Mouse (Mus musculus) brain, embryonic 14.5 days (tissue): ENCODE results near the gene Gria4. TPM values are rescaled to one million over a fixed set of nuclear protein-coding genes. Genes with fewer than 3 reads are reported as not detected.
A peak's percentile ranks its signal among the peaks of the same experiment; 100 is the strongest.
"Not testable (repeated sequence)": the region's sequence is repeated elsewhere in the genome, so short reads cannot be mapped to it uniquely, and the experiment has no call there.

Experiments
- DNase-seq: peaks from one replicate; pipeline ENCODE4 v3.0.0-alpha.2; 2011; ENCODE audit warnings: low read depth
- CTCF ChIP-seq: fragments of 200-500 bp; IDR thresholded peaks from 2 replicates; pipeline ENCODE4 v1.5.1; 2012; ENCODE audit warnings: inconsistent platforms, mild to moderate bottlenecking, moderate library complexity, borderline replicate concordance; ENCODE audit not compliant: insufficient read depth, insufficient read length; ENCODE audit errors: extremely low read depth
- POLR2A ChIP-seq: fragments of 200-500 bp; IDR thresholded peaks from 2 replicates; pipeline ENCODE4 v1.6.1; 2012; ENCODE audit warnings: mild to moderate bottlenecking, inconsistent platforms, borderline replicate concordance; ENCODE audit not compliant: poor library complexity, insufficient read depth, insufficient read length, severe bottlenecking; ENCODE audit errors: extremely low read depth
- polyA plus RNA-seq: library from polyadenylated mRNA; depleted of rRNA; stranded (reverse); fragments of >200 nt; gene quantifications from 2 replicates; pipeline ENCODE4 v1.2.3, GENCODE M21; 2012

The Gria4 gene
- polyA plus RNA-seq, 1 experiment: 39.9 TPM

DNA sequence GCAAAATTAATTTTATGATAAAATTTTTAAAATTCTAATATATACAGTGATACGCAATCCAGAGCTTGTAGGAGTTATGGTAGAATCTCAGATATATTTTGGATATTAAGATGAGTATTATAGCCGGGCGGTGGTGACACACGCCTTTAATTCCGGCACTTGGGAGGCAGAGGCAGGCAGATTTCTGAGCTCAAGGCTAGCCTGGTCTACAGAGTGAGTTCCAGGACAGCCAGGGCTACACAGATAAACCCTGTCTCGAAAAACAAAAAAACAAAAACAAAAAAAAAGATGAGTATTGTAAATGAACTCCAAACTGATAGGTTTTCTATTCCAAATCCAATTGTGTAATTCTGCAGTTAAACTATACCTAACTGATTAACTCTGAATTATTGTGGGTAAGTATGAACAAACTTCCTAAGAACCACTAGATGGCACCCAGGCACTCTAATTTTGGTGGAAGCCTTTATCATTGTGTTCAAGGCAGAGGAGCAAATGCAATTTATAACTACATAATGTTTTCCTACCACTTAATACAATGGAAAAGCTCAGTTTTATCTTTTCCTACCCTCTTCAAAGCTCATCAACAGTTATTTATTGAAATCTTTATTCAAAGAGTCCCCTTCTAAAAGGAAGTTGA, 259.4 kb downstream of the Gria4 start:
- TF ChIP-seq CTCF (no peak), POLR2A (no peak)
- DNase-seq: peak; percentile 88

DNA sequence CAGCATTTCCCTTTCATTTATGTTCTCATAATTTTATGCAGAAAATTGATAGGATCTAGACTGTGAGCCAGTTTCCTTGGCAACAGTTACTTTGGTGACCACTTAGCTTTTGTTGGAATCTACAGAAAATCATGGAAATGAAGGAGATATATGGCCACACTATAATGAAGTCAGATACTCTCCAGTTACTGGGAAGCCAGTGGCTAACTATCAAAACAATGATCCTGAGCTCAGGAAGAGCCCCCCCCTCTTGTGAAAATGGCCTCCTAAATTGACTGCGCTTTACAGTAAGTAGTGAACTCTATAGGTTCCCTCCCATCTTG, 281.5 kb downstream of the Gria4 start:
- peak; percentile 73 for DNase-seq
- TF ChIP-seq POLR2A (no peak), CTCF (no peak)

DNA sequence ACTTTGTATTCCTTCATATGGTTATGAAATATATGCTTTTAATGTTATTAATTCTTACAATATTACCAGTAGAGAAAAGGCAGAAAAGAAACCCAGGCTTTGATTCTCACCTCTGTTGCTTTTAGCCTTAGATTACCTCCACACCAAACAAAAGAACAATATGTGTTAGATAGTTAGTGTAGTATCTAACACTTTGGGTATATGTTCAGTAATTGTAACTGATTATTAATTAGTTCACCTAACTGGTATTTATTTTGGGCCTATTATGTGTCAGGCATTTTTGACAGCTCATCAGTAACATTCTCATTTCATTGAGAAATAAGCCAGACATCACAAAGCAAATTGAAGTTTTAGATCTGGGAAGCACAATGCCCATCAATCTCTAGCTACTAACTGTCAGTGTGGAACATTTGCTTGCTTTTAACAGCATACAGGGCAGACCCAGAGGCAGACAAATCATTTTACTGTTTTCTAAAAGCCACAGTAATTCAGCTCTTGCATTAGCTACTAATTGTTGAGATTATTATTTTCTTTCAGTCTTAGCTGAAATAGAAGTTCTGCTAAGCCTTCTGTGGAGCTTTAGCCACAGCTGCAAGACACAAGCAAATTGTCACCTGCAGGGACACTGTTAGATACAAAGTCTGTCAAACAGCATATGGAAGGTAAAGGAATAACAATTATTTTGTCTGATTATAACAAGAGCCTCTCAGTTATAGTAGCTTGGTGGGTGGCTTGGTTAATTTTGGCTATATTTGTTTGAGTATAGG, 282.1 kb downstream of the Gria4 start:
- peak; percentile 60 for DNase-seq

DNA sequence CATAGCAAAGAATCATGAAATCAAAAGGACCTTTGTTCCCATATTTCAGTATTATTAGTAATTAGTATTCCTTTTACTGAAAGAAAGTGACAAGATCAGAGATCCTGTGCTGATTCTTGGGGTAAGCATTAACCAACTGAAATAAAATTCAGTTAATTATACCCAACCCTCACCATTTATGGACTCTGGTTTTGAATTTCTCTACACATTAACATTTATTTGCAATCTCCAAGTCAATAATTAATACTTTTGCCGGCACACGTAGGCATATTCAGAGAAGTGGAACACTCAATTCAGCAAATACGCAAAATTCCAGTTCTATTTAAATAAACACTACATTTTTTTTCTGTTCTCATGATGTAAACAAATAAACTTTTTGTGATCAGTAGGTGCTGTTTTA, 289.9 kb downstream of the Gria4 start:
- DNase-seq: no peak
- TF ChIP-seq POLR2A: no peak

More for the DNA sequence above, 282.1 kb downstream of the Gria4 start:
- no peak for TF ChIP-seq POLR2A
- TF ChIP-seq CTCF: no peak

DNA sequence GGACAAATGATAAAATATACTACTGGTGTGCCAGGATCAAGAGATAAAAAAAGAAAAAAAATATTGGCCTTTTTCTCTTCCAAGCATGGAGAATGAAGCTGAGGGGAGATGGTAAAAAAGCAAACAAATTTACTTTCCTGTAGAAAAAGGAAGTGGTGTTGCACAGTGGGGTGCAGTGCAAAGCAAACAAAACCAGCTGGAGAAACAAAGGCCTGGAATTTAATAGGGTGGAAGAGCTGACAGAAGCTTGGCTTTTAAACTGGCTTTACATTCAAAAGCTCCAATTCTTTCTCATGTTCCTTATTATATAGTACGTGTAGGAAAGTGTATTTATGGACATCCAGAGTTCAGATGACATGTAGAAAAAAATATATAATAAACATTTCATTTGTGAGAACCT, 290.9 kb downstream of the Gria4 start:
- TF ChIP-seq POLR2A: no peak
- no peak for TF ChIP-seq CTCF
- DNase-seq: peak; percentile 41

DNA sequence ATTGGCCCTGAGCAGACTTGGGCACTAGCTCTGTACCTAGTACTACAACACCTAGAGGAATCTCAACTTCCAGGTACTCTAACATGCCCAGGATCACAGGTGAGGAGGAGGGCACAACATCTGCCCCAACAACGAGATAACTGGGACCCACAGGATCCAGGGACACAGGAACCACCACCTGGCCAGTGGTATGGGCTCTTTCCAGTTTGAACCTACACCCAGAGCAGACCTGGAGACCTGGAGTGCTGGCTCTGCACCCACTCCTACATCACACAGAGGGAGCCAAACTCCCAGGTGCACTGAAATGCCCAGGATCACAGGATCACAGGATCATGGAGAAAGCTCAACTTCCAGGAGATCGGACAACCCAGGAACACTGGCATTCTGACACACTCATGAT, 309.6 kb downstream of the Gria4 start:
- no peak for DNase-seq
- TF ChIP-seq CTCF: no peak
- TF ChIP-seq POLR2A: no peak

DNA sequence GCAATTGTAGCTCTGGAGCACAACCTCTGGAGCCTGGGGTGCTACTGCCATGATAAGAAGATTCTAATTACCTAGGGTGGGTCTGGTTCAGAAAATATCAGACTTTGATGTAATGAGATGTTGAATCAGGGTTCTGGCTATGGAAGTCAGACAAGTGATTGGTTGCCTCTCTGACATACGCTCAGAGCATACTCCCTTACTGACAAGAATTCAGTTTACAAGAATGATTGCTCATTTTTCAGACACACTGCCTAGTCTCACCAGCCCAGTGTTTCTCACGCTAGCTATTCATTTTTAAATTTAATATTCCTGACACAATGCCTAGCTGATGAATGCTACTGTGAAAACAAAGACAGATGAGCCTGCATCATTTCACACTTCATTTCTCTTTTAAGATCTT, 311.5 kb downstream of the Gria4 start:
- DNase-seq: no peak
- TF ChIP-seq CTCF (no peak), POLR2A (no peak)

DNA sequence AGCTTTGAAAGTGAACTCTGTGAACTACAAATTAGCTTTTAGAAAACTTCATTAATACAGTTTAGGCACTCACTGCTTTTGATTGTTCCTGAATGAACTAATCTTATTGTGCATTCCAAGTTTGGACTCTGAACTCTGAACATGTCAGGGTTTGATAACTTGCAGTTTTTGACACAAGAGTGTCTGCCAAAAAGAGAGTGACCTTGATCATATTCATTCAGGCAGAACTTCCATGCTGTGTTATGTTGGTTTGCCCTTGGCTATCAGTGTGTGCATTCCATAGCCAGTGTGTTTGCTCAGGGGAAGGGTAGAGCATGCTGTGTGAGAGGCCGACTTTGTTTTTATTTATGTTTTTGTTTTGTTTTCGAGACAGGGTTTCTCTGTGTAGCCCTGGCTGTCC, 325.2 kb downstream of the Gria4 start:
- TF ChIP-seq POLR2A (no peak), CTCF (no peak)
- DNase-seq: peak; percentile 23

DNA sequence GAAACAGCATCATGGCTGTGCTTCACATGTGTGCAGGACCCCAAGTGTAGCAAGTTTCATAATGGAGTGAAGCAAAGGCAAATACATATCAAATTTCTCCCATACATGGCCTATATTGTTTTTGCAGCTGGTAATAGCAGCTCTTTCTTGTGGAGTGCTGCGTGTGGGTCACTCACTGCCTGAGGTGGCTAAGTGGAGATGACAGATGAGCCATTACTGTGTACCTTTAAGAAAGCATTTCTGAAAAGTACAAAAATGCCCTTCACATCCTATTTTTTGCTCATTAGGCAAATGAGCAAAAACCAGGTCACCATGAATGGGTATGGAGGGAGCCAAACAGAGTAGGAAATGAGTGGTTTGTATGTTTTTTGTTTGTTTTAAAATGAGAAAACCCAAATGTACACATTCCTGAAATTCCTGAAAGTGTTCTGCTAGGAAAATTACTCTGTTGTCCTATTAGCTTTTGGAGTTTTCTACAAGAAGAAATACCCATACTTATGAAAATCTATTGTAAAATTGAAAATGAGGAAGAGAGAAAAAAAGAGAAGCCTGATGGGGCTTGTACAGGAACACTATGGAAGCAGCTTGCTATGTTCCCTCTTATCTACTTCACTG, 336.5 kb downstream of the Gria4 start:
- TF ChIP-seq POLR2A: no peak
- TF ChIP-seq CTCF: no peak
- no peak for DNase-seq

DNA sequence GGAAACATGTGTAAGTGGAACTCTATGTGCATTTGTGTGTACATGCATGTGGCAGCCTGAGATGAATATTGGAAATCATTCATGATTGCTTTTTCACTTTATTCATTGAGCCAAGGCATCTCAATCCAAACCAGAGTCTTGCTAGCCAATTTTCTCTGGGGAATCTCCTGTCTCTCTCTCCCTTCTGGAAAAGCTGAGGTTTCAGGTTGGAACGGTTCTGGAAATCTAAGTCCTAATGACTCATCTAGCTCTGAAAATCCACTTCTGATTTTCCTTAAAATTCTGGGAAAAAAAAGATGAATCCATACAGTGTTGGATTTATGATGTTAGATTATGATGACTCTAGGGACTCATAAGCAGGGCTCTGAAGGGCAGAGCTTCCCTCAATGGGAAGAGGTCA, 337.8 kb downstream of the Gria4 start:
- peak; percentile 7 for DNase-seq
- no peak for TF ChIP-seq CTCF
- TF ChIP-seq POLR2A: no peak

DNA sequence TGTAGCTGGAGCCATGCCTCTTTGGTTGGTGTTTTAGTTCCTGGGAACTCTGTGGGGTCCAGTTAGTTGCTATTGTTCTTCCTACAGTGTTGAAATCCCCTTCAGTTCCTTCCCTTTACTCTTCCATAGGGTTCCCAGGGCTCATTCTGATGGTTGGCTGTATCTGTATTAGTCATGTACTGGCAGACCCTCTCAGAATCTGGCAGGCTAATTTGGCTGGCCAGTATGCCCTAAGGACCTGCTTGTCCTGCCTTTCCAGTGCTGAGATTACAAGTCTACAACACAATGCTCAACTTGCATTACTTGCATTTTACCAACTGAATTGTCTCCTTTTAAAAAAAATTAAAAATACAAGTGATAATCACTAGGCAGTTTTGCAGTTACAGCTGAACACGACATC, 338.4 kb downstream of the Gria4 start:
- TF ChIP-seq POLR2A: no peak
- TF ChIP-seq CTCF: no peak
- DNase-seq: no peak

DNA sequence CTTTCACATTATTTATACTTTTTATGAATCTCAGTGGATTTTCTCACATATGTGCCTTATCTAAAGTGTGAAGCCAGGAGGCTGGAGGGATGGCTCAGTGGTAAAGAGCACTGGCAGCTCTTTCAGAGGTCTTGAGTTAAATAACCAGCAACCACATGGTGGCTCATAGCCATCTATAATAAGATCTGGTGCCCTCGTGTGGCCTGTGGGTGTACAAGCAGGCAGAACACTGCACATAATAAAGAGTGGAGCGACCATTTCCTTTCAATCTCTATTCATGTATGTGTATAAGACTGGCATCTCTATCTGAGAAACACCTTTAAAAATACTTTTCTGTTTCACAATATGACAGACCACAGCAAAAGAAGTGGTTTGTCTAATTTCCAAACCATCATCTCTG, 353.1 kb downstream of the Gria4 start:
- TF ChIP-seq POLR2A: no peak
- TF ChIP-seq CTCF: peak; percentile 56; the same call in 1 of the 2 replicates
- DNase-seq: peak; percentile 62

DNA sequence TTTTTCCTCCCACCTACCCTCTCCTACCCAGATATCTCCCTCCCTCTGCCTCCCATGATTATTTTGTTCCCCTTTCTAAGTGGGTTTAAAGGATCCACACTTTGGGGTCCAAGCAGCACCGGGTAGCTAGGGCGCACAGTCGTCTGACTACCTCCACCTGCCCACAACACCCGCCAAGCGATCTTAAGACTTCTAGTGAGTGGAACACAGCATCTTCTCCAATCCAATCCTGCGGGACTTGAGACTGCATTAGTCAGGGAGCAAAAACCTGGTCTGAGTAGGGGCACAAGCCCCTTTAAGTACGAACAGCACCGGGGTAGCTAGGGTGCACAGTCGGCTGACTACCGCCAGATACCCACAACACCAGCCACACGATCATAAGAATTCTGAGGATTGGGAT, 395.2 kb downstream of the Gria4 start:
- DNase-seq: not testable (repeated sequence)
